Mouse (Mus musculus) T-helper 1 cell (primary cell): Measurements from ENCODE around the gene Naaa.

Source experiments
- in situ Hi-C: fragments of 300-600 bp; cut with MboI, MseI; formaldehyde crosslinking; loops from one replicate; pipeline ENCODE4 v1.15.1; 2025; ENCODE audit warnings: high pct_unique_total_duplicates

Gene Naaa

DNA sequence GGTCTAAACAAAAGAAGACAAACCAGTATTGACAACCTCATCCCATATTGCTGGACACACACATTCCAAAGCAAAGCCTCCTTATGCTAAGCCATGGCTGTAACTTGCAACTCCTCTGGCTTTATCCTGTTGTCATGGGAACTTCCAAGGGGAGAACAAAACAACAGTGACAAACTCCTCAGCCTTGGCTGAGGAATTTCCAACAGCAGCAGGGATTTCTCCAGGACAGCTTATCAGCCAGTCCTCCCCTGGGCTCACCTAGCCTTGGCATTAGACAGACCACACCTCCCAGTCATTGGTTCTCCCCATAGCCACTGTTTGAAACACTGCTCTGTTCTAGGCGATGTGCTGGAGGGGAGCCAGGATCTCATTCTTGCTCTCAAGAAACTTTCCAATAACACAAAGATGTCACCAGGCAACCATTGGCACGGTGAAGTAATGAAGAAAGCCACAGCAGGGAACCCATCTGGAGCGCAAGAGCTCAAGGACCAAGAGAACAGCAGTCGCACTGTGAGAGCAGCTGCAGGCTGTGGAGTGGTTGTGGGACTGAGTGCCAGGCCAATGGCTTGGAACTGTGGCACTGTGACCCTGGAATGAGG, 14.1 kb downstream of the Naaa start:
- in situ Hi-C loops, result no loop called here

DNA sequence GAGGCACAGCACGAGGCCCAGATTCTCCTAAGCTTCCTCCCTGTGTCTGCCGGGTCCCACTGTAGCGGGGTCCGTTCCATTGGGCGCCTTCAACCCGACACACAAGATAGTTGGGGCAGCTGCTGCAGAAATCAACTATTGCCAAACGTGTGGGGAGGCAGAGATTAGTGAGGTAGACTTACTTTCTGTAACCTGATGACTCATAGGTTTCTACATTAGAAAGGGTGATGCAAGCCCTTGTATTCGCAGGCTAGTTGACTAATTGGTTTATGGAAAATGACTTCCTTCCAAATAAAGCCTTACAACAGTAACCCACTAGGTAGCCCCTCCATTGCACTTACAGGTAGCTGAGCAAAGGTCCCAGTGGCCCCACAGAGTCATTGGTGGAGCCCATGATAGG, 15.3 kb downstream of the Naaa start:
- in situ Hi-C loops, result no loop called here

DNA sequence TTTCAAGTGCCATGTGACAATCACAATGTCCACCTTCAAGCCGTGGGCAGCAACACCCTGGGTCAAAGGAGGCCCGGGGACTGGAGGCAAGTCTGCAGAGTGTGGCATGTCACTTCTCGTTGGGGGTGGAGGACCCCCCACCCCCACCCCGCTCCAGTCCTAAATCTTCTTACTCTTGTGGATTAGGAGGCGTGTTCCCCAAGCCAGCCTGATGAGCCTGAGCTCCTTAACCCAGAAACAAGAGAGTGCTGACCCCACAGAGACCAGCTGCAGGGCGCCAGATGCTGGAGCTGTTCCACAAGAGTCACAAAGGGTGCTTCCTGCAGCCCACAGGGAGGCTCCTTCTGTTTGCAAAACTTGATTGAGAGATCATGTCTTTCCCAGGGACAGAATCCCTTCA, 21.8 kb downstream of the Naaa start, which contains the start of gene Ppef2:
Gene Ppef2 (minus strand): TSS at position 61 of the 400 bp plus-strand sequence.
- in situ Hi-C loops, result no loop called here

DNA sequence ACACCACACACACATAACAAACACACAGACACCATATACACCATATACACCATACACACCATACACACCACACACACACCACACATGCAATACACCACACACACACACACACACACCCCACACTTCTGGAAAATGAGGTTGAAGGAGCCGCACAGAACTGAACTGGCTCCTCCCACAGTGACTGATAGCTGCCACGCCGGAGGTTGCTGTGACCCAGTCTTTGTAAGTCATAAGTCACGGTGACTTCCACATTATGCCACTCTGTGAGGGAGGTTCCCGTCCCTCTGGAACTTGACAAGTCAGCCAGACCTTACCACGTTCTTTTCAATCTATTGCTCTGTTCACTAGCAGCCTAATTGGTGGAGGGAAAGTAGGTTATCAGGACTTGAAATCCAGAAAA, 23.5 kb downstream of the Naaa start:
- in situ Hi-C loops, result no loop called here

DNA sequence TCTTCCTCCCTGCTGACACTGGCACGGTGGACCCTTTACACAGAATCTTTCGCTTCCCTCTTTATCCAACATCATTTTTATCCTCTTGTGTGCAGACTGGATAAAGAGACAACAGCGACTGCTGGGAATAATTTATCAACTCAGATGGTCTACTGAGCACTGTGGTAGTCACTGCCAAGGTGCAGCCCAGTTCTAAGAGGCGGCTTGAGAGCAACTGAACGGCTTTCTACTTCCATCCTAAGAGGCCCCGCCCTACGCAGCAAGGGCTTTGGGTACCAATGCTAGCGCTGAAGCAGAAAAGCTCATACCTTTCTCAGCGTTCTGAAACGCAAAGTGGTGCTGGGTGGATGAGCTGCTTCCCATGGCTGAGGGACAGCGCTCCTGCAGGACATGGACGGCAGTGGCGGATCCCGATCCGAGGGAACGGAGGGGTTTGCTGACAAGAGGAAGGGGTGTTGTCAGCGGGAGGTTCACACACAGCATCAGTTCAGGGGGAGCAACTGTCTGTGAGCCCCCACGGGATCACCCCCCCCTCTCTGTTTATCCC, 25.1 kb downstream of the Naaa start:
- in situ Hi-C loops, result no loop called here

DNA sequence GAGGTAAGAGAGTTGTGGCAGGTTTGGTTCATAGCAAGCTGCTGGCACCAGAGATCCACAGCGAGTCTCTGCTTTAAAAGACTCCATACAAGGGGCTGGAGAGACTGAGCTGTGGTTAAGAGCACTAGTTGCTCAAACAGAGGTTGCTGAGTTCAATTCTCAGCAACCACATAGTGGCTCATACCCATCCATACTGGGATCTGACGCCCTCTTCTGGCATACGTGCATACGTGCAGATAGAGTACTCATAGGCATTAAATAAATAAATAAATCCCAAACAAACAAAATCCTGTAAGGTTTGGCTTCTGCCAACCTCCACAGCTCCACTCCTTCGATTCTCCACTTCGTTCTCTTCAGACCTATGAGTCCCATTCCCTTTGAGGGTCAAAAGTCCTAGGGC, 25.9 kb downstream of the Naaa start:
- in situ Hi-C loops, result no loop called here

DNA sequence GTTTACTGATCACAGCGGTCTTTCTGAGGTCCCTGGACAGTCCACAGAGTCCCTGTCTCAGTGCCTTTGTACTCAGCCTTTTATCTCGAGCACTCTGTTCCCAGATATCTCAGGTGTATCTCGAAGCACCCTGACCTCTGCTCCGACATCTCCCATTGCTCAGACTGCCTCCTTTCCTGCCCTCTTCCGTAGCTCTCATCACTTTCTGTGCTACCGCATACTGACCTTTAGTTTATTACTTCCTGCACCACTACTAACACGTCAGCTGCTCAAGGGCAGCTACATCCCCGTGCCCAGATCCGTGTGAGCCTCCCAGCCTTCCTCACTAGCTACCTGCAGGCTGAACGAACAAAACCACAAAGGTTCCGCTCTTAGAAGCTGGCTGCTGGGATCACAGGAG, 29.4 kb downstream of the Naaa start:
- in situ Hi-C loops, result no loop called here

DNA sequence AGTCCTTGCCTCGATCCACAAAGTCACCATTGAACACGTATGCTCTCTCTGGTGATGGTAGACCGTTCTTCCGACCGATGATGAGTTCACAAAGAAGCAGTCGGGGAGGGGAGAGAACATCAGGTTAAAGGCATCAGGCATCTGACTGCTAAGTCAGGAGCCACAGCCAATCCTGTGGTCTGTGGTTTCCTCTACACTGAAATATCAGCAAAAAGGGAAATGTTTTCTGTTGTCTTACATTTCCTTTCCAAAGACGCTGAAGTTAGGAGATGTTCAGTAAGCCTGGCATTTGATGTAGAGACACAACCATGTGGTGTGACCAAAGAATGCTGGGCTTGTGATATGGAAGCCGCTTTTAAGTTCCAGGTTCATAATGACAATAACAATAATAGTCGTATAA, 32.5 kb downstream of the Naaa start:
- in situ Hi-C loops, result no loop called here

DNA sequence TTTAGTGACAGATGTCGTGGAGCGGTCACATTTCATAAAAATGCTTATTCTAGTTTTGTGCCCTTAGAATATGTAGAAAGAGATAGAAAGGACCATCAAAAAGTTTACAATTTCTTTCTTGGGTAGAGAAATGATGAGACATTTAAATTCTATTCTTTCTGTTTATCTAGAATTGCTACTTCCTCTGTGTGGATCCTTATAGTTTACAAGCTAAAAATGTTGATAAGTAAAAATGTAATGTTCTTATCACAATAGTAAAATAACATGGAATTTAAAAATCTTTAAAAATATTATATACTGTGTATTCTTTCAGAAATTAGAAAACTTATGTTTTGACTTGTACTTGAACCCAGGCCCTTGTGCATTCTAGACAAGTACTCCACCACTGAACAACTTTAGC, 33.1 kb downstream of the Naaa start:
- in situ Hi-C loops, result no loop called here

DNA sequence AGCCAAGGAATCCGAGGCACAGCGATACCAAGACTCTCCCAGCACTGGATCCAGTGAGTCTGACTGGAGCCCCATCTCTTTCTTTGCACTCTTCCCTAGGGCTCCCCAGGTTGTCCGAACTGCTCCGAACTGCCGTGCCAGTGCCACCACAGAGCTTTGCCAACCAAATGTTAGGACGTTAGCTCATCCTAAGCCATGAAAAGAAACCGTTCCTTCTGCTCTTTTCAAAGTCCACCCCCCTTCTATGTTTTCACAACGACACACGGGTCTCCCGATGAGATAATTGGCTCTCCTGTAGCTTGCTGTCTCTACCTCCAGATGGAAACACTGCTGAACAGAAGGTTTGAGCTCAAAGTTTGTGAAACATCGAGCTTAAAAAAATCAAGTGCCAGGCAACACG, 37.2 kb downstream of the Naaa start:
- in situ Hi-C loops, result no loop called here

DNA sequence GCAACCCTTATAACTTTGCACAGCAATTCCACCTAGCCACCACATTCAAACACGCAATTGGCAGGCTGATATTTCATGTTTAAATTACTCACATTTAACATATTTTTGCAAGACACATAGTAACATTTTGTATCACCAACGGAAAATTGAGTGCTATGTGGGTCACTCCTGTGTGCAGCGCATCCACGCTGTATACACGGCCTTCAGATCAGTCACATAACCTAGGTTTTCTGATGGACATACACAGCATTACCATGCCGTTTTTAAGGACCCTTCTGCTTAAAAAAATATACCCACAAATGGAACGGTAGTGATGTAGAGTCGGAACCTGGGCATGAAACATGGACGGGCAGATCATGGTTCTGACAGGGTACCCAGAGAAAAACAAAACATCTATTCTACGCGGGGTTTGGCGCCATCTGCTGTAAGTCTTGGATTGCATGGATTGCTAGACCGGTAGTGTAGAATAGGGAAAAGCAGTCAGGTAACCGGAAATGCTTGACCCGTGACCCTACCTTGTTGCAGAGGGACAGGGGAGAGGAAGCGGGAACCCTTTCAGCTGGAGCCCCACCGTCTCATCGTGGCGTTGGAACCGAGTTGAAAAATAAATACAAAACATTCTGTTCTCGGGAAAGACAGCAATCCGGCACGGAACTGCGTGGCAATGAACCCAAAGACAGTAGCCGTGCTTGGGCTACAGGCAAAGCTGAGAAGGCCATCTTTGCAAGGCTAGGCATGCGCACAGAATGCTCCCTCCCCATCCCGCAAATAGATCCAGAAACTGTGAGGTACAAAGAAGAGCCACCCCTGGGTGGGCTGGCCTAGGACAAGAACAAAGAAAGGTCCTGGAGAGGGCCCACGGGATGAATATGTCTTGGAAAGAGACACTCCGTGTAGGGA, 38.4 kb downstream of the Naaa start:
- in situ Hi-C loops, result no loop called here

DNA sequence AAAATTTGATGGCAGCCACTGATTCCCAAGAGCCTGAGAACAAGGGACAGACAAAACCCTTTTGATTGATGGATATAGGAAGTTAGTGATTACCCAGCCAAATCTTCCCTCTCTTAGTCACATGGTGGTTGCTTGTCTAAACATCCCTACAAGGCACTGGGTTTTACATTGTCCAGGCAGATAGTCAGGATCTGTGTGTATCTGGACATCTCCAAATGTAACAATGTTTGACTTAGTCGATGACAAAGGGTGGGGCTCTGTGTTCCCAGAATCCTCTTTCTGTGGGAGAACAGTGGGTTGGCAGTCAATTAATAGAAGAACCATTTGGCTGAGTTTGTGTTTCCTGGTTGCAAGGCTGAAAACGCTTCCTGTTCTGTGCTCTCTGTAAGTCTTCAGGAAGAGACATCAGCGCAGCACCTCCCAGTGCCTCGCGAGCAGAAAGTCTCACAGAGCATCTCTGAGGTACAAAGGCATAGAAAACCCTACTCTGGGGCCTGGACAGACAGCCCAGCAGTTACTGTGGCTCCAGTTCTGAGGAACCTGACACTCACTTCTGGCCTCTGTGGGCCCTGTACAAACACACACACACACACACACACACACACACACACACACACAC, 42.9 kb downstream of the Naaa start:
- in situ Hi-C loops, result no loop called here

DNA sequence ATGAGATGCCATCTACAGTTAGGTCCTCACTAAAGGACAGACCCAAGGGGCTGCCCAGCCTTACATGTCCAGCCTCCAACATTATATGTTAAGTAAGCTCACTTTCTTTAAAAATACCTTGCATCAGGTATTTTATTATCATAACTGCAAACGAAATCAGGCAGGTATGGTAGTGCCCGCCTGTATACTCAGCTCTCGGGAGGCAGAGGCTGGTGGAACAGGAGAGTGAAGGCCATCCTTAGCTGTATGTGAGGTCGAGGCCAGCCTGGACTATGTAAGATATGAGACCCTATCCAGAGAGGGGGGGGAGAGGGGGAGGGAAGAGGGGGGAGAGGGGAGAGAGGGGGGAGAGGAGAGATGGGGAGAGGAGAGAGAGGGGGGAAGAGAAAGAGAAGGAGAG, 44.6 kb downstream of the Naaa start:
- in situ Hi-C loops, result no loop called here

DNA sequence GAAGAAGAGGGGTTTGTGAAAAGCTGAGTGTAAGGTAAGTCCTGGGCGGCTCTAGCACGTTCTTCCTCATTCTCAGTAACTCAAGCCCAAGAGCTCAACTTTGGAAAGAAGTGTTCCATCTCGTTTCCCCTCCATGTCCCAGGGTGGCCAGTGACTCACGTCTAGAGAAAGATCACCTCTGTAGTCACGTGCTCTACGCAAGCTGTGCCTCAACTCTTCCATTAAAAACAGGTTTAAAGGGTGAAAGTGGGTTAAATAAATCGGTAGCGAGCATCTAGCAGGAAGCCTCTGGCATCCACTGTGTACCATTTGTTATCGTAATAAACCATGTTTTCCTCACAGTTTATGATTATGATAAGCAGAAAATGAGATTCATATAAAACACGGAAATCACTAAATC, 46.1 kb downstream of the Naaa start:
- in situ Hi-C loops, result no loop called here

DNA sequence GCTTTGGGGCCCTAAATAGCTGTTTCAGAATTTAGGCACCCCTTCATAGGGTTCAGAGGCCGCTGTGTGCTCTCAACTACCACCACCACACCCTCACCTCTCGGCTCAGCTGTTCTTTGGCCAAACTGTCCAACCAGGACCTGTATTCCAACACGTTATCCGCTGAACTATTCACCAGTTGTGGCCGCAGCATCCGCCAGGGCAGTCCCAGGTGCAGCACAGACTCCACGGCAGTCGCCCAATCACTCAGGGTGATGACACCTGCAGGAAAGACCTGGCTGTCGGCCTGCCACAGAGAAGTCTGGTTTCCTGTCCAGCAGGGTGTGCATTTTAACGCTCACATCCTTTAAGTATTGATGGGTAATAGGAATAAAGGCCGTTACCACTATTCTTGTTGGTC, 47.7 kb downstream of the Naaa start:
- in situ Hi-C loops, result no loop called here

DNA sequence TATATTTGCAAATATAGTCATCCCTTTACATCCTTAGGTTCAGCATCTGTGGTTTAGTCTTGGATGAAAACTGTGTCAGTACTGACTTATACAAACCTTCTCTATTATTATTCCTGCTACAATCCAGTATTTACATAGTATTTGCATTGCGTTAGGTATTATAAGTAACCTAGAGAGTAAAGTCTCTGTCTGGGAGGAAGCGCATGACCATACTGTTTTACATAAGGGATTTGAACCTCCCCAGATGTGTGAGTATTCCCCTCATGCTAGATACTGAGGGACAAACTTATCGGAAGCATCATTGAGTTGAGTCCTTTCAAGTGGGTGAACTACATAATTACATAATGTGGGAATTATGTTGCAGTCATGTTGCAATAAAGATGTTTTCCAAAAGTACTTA, 48.5 kb downstream of the Naaa start:
- in situ Hi-C loops, result no loop called here

DNA sequence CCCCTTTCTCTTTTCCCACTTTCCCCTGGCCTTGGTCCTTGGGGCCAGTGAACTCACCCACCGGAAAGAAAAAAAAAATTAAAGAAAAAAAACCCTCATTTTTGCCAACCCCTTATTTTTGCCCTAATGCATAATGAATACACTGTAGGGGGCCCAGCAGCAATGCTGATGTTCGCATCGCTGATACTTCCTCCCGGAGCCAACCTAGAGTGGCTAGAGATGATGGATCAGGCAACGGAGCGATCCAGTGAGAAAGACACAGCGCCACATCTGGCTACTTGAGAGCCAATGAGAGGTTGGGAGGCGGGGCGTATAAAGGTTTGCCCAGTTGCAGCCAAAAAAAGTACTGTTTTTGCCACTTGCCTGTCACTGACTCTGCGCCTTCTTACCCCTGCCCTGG, 49.2 kb downstream of the Naaa start:
- in situ Hi-C loops, result no loop called here

DNA sequence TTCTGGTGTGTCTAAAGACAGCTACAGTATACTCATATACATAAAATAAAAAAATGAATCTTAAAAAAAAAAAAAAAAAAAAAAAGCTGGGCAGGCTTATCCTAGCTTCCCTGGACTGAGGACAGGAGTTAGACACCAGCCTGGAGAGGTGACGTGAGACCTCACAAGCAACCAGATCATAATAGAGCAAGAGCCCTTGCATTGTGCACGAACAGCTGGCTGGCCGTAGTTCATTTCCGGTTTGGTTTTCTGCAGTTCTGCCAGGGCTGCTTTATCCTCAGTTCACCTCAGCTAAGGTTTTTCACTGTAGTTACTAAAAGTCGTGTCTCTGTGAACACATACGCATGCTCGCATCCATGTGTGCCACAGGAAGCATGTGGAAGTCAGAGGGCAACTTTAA, 50.2 kb downstream of the Naaa start:
- in situ Hi-C loops, result no loop called here

DNA sequence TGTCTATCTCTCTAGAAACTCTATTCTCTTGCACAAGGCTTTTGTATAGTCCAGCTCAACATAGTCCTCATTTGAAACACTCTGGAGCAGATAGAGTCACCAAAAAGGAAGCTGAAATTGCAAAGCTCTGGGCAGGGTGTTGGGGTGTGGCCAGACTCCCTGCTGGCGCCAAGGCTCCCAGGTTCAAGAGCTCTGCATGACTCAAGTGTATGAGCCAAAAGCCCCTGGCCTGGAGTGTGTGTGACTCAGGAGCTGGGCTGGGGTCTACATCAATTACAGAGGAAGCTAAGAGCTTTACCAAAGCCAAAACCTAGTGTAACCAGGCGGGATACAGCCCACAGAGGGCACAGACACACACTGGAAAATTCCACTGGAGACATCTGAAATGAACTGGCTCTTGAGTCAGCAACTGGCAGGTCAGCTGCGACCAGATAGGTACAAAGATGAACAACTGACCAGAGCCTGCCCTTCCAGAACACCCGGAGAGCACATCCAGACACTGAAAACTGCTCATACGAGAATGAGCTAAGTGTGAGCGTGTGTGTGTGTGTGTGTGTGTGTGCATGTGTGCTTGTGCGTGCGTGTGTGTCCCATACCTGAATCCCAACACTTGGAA, 57.6 kb downstream of the Naaa start:
- in situ Hi-C loops, result no loop called here

DNA sequence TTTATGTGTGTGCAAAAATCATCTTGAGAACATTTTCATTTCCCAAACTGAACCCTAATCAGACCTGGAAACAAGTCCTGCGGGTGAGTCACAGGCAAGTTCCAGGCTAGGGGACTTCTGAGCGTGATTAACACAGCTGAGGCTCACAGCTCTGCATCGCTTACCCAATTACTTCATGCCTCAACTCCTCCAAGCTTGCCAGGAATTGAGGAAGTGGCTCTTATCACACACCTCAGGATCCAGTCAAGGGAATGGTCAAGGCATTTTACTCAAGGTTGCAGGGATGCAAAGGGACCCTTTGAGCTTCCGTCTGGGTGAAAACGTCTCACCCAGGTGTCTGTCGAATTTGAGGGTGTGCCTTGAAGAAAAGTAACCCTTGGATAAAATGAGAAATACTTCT, 58.1 kb downstream of the Naaa start:
- in situ Hi-C loops, result no loop called here

DNA sequence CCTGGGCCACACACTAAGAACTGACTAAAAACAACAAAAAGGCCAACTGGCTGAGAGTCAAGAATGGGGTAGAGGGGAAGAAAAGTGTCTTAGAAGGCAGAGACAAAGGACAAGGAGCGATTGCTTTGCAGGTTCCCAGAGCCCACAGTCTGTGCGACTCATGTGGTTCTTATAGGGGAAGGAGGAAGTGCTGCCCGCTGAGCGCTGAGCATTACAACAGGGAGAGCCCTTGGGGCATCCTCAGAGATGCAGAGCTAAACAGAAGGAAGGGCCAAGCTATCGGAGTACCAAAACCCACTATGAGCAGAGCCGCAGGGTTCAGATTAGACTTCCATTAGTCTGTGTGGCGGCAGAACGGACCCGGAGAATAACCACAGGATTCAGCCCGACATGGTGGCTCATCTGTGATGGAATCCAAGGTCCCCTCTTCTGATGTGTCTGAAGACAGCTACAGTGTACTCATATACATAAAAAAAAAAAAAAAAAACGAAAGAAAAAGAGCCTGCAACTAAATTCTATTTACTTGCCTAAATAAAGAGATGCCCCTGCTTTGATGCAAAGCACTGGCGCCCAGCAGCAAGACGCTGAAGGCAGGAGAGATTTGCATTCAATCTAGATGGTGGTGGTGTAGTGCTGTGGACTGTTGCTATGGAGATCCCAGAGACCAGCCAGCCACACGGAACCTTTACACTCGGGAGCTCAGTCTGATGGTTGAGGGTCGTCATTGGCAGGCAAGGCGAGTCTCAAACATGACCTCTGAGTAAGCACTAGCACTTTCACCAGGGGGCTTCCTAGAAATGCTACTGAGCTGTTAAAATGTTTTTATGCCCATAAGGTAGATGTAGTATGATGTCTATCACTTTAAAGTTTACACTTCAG, 58.8 kb downstream of the Naaa start:
- in situ Hi-C loops, result no loop called here
